Comparison of ENCODE assay signal across 8 mouse cellular contexts in genomic region chr5:124862013-124862866, GRCm38 (mm10). TPM values are rescaled to one million over a fixed set of nuclear protein-coding genes. Genes with fewer than 3 reads are reported as not detected.
DNase-seq lines count a peak whose midpoint lies in the region; ATAC-seq lines count a peak whose summit lies in the region.

Gene Ccdc92, minus strand, starts transcription at chr5:124862424.
Gene Zfp664, plus strand, starts transcription at chr5:124862691.

- under 1% methylated on average over 88 of the region's 103 CpGs for WGBS in hindbrain, embryonic 15.5 days

- peak; percentile 98 for DNase-seq in T-cell, adult 2 months (ENCODE audit: low spot score)
- DNase-seq in cerebellum, postnatal 36 days: peak; percentile 93 to 99
- DNase-seq in frontal cortex, postnatal 36 days (ENCODE audit: low spot score in 2 of 2): peak; percentile 94 to 96
- DNase-seq in left cerebral cortex, adult 11 months (ENCODE audit: low spot score): peak; percentile 96
- peak; percentile 97 for DNase-seq in lung, postnatal 4 days
- peak; percentile 98 for DNase-seq in retina, postnatal 7 days (ENCODE audit: low read depth, low spot score)
- peak; percentile 83 for DNase-seq in urinary bladder, adult 2 months (ENCODE audit: low spot score)

- H3K4me2 ChIP-seq in hindbrain, embryonic 15.5 days: peak within 1 kb of the TSS; percentile 87

- no peaks in the 10 kb centered on the region for H3K27me3 ChIP-seq in hindbrain, embryonic 15.5 days

- H3K9me3 ChIP-seq in hindbrain, embryonic 15.5 days: no peaks in the 10 kb centered on the region

- H3K4me1 ChIP-seq in hindbrain, embryonic 15.5 days (replicated peaks): peaks cover 50% of the 10 kb centered on the region

- H3K27ac ChIP-seq in hindbrain, embryonic 15.5 days (replicated peaks): peak within 1 kb of the TSS; percentile 96

- H3K36me3 ChIP-seq in hindbrain, embryonic 15.5 days: no peaks in the 10 kb centered on the region

- peak; percentile 94 for ATAC-seq in hindbrain, embryonic 15.5 days (ENCODE audit: low FRiP score, low read depth)

- H3K4me3 ChIP-seq in hindbrain, embryonic 15.5 days: peak within 1 kb of the TSS; percentile 89

- peak within 1 kb of the TSS; percentile 92 for H3K9ac ChIP-seq in hindbrain, embryonic 15.5 days

RNA-seq across cellular contexts. Expression of gene Ccdc92, which starts in this region (rescaled TPM):
- 46.9 and 51.8 TPM in 2 replicates for polyA plus RNA-seq in hindbrain, embryonic 15.5 days (2015; fragmentation: Nextera tagmentation; extraction: Ambion mirVana)
- polyA plus RNA-seq in urinary bladder, adult 2 months (2012; rRNA removed): 5.3 and 6.5 TPM in 2 replicates

RNA-seq across cellular contexts. Expression of gene Zfp664, which starts in this region (rescaled TPM):
- 103 and 108 TPM in 2 replicates for polyA plus RNA-seq in hindbrain, embryonic 15.5 days (2015; fragmentation: Nextera tagmentation; extraction: Ambion mirVana)
- 35.8 and 38.3 TPM in 2 replicates for polyA plus RNA-seq in urinary bladder, adult 2 months (2012; rRNA removed)

Comparison
In these comparisons a context has a peak if more than half of its experiments do, and no peak if none do; other contexts are left out.
1. Peak in every context shown above with its lines: DNase-seq, ATAC-seq, H3K4me3 ChIP-seq and H3K27ac ChIP-seq.